Mouse (Mus musculus): ENCODE results near the gene Sema5a. TPM values are rescaled to one million over a fixed set of nuclear protein-coding genes. Genes with fewer than 3 reads are reported as not detected.

The Sema5a gene
- total RNA-seq, 2 experiments from 2014 or later: 21.2 to 26.5 TPM

DNA sequence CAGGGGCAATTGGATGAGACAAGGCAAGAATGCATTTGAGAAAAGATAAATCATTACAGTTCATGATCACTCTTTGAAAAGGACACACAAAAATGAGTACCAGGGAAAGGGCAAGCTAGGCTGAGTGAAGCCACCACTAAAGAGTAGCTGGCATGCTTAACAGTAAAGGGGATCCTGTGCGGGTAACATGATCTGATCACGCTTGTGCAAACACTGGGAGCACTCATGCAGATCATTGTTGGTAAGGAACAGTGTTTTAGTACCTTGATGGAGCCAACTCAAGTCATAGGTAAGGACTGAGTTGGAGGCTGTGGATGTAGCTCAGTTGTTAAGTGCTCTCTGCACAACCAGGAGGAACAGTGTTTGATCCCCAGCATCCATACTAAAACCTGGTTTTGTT lies 273.3 kb downstream of the Sema5a start:
- intact Hi-C loops (cut with DNase I): no loop called here
- no peak for DNase-seq

GRCm38 (mm10) chr15:32532539-32532938 lies 287.9 kb downstream of the Sema5a start:
- DNase-seq: no peak
- intact Hi-C loops (cut with DNase I): no loop called here

- intact Hi-C loops (cut with DNase I): no loop called here
- no peak for DNase-seq
Observed at GRCm38 (mm10) chr15:32533541-32534080, 289.0 kb downstream of the Sema5a start.

GRCm38 (mm10) chr15:32536755-32537503 lies 292.3 kb downstream of the Sema5a start:
- DNase-seq: no peak
- intact Hi-C loops (cut with DNase I): no loop called here

- intact Hi-C loops (cut with DNase I): no loop called here
- DNase-seq: no peak
Observed at GRCm38 (mm10) chr15:32537504-32537792, 292.8 kb downstream of the Sema5a start.

- no peak for DNase-seq
- intact Hi-C loops (cut with DNase I): no loop called here
Observed at GRCm38 (mm10) chr15:32538092-32538491, 293.5 kb downstream of the Sema5a start.

DNA sequence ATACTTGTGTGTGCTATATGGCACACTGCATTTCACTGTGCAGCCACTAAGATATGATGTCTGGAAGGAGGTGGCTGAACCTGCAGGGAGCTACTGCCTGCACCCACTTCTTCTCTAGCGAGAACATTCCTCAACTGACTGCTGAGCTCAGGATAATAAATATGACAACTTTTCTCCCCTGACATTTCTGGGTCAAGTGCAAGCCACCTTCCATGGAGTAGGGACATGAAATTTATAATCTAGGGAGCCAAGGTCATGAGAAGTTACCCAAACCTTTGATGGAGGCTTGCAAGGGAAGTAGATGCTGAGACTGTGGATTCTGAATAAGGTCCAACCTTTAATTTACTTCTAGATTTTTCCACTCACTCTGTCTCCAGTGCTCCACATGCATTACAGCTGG lies 298.1 kb downstream of the Sema5a start:
- intact Hi-C loops (cut with DNase I): no loop called here
- no peak for DNase-seq

GRCm38 (mm10) chr15:32543181-32543580 lies 298.6 kb downstream of the Sema5a start:
- no peak for DNase-seq
- intact Hi-C loops (cut with DNase I): no loop called here

DNA sequence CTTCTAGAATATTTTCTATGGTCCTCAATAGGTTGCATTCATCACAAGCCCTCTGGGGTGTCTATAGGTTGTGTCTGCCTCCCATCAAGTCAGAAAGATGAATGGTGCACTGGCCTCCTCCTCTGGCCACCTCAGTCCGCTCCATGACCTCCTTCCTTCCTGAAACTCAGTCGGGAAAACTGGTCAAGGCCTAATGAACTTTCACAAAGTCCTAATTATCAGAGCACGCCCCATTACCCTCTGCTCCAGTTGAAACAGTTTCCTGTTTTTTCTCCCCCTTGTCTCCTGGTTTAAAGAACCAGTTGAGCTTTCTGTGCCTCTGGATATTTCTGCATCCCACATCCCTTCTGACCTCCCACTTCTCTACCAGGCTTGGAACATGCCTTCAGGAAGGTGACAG lies 300.8 kb downstream of the Sema5a start:
- DNase-seq: no peak

DNA sequence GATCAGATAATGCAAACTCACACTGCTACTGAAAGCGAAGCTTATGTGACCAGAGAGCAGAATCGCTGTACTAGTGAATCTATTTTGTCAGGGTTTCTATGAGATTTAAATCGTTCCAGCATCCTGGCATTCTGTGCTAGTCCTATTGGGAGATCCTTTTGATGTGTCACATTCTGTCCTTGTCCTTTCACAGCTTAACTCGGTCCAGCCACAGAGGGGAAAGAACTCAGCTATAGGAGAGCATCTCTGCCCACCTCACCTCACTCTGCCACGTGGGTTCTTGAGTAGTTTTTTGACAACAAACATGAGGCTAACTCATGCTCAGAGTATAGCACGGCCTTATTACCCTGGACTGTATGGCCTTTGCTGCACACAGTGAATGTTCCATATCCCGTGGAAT lies 302.1 kb downstream of the Sema5a start:
- intact Hi-C loops (cut with DNase I): no loop called here
- DNase-seq: no peak

More for the DNA sequence above, 300.8 kb downstream of the Sema5a start:
- intact Hi-C loops (cut with DNase I): no loop called here

- no peak for DNase-seq
- intact Hi-C loops (cut with DNase I): no loop called here
Observed at GRCm38 (mm10) chr15:32558925-32559324, 314.3 kb downstream of the Sema5a start.

GRCm38 (mm10) chr15:32562600-32562999 lies 318.0 kb downstream of the Sema5a start:
- intact Hi-C loops (cut with DNase I): no loop called here
- DNase-seq: no peak

DNA sequence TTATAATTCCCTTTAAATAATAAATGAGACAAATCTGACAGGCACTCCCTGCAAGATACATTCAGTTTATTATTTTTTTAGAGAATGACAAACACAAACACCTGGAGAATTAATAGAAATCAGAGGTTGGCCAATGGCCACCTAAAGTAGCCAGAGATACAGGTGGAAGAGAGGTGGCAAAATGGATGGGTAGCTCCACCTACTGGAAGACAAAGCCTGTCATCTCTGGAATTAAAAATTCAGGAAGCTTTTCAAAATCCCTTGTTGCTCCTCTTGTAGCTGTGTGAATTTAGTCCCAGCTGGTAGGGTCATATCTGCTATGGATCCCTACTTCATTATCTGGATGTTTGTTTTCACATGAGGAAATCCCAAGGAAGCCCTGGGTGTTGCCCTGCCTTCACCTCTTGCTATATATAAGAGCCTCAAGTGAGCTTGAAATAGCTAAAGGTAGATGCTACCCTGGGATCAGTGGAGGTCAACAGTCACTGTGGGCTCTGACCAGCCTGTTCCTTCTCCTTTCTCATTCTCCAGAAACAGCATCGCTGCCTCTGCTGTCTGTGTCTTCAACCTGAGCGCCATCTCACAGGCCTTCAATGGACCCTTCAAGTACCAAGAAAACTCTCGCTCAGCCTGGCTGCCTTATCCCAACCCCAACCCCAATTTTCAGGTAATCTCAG lies 323.7 kb downstream of the Sema5a start:
- DNase-seq: peak; percentile 27
- intact Hi-C loops (cut with DNase I): loop anchor here (5.0 kb wide), 1 partner anchor 321 kb away; no protein-coding TSS in a partner anchor

DNA sequence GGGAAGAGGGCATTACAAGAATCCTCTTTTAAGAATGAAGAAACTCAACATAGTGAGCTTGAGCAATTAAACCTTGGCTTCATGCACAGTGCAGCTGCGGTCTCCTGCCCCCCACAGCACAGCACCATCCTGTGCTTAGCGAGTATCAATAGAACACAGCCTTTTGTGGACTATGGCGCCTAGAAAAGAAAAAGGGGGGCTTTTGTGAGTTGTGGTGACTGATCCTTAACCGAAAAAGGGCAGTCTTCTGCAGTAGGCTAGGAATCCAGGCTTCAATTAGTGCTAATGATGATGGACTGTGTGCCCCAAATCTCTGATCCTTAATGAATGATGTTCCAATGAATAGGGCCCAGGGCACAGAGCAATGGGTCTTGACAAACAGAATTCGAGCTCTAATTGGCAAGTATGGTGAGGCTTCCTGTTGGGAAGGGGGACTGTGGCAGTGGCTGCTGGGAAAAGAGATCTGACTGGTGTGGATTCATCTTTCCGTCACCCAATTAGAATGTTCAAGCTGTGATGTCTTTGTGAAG lies 324.3 kb downstream of the Sema5a start:
- DNase-seq: no peak
- intact Hi-C loops (cut with DNase I): loop anchor here (5.0 kb wide), 1 partner anchor 322 kb away; no protein-coding TSS in a partner anchor

GRCm38 (mm10) chr15:32574327-32574726 lies 329.7 kb downstream of the Sema5a start:
- peak; percentile 17 for DNase-seq
- intact Hi-C loops (cut with DNase I): no loop called here

DNA sequence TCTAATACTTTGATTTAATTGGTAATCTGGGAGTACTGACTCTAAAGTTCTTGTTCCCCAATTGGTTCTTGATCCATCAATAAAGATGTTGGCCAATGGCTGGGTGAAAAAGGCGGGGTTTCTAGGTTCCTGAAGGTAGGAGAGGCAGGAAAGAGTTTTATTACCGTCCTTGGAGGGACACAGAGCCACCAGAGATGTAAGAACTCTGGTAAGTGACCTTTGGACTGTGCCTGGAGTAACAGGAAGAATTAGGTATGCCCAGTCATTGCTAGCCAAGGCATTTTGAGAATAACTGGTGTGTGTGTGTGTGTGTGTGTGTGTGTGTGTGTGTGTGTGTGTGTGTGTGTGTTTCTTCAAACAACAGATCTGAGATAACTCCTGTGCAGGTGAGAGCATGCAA lies 330.6 kb downstream of the Sema5a start:
- intact Hi-C loops (cut with DNase I): no loop called here
- no peak for DNase-seq

DNA sequence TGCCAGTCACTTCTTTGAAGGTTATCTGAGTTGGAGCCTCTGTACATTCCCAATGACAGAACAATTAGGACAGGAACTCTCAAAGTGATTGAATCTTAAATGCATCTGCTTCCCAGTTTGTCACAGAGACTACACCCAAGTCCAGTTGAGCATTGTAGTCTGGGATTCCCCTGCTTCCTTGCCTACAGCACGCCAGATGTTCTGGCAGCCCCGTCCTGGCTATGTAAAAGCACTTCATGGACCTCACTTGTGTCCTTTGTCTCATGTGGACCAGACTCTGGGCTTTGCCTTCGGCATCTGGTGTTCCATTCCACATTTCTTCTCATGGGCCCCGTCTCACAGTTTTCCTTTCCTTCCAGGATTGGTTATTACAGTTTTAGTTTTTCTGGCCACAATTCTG lies 334.7 kb downstream of the Sema5a start:
- intact Hi-C loops (cut with DNase I): no loop called here
- no peak for DNase-seq

DNA sequence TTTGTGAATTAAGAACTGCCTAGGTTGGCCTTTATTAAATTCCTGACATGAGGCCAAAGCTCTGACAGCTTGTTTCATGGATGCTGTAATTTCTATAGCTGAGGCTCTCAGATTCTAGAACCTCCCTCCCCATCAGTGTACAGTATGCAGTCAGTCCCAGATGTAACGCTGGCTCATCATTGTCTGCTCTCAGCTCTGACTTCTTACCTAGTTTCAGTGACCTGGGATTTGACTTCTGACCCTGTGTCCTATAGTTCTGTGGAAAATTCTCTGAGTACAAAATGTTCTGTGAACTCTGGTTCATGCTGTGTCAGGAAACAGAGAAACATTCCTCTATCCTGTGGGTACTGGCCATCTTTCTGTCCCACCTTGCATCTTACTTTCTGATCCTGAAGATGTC lies 346.0 kb downstream of the Sema5a start:
- intact Hi-C loops (cut with DNase I): no loop called here
- no peak for DNase-seq

DNA sequence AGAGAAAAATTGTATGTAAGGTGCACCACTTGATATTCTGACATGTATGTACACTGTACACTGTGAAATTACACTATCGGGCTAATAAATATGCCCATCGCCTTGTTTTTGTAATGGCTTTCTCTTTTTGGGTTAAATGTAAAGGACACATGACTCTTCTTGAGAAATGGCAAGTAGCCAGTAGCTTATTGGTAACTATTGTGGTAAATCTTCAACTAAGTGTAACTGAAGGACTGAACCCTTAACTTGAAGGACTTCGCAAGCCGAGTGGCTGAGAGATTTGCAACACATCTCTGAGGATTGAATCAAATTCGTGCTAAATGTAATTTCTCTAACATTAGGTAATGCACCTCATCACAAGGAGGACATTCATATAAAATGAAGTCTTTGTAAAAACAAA lies 349.1 kb downstream of the Sema5a start:
- DNase-seq: no peak
- intact Hi-C loops (cut with DNase I): no loop called here

DNA sequence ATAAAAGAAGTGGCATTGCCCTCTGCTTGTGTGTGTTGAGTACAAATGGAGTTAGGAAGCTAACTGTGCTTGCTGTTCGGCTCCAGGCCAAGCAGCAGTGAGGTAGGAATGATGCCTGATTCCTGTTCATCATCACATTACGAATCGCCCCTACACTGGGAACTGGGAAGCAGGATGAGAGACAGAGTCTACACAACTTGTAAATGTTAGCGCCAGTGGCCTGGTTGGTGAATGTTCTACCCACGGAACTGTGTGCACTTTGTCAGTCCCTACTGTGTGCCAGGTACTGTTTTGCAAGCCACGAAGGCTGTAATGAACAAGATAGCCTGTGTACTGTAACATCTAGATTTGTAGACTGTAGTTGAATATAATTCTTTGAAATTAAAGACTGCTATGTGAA lies 352.0 kb downstream of the Sema5a start:
- intact Hi-C loops (cut with DNase I): no loop called here
- no peak for DNase-seq

DNA sequence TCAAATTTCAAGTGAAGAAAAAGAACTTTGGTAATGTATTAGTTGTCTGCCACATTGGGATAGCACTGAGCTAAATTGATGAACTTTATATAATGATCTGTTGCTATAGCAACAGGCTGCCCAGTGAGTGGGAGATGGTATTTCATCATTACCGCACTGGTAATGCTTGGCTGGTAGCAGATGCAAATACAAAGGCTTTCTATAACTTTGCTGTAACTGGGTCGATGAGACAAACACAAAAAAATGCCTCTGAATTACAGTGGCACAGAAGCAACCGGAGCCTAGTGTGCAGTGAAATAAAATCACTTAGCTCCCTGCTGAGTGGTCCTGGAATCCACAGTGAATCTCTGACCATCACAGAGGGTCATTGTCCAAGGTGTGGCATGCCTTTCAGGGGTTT lies 352.6 kb downstream of the Sema5a start:
- intact Hi-C loops (cut with DNase I): no loop called here
- DNase-seq: no peak

DNA sequence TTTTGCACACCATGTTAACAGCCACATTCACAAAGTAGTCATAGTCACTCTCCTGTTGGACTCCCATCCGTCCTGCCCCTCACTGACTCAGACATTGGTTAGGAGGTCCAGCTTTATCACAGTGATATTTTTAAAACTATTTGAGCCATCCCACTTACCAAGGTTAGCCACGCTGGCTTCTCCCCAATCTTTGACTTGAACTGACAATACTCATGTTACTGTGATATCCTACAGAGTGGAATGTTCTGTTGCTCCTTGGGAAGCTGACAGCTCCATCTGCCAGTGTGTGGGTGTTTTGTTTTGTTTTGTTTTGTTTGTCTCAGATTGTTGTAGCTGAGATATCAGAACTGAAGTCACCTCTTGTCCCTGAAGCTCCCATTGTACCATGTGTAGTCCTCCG lies 362.6 kb downstream of the Sema5a start:
- no peak for DNase-seq
- intact Hi-C loops (cut with DNase I): no loop called here
